16 mouse cellular contexts compared by ENCODE assay signal in the genomic region with DNA sequence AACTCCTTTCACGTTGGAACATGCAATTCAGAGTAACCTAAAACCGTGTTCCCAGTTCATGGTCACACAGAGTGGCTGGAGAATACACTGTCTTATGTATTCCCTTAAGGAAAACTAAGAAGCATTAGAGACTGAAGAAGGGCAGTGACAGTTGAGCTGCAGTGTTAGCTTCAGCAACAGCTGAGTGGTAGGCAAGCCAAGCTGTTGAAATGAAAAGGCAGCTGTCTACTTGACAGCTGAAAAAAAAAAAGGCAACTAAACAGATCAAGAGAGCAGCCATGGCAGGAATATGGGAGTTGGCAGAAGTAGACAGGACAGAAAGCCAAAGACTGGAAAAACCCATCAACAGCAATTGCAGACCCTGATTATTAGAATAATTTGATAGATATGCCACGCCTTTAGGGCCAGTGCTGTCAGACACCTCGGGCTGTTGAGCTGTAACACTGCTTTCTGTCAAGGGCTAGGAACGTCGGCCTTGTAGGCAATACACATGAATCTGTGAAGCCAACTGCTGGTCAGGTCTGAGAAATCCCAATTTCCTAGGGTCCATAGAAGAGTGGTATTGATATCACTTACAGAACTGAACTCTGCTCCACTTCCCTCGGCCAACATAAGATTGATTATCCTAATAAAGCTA. TPM values are rescaled to one million over a fixed set of nuclear protein-coding genes. Genes with fewer than 3 reads are reported as not detected.
A peak's percentile ranks its signal among the peaks of the same experiment; 100 is the strongest.
DNase-seq lines count a peak whose midpoint lies in the region; ATAC-seq and TF ChIP-seq lines count a peak whose summit lies in the region.
"Had no signal": no experiment of that assay in that cellular context is flagged by ENCODE, and none has a peak within 500 bp of the region (broad histone marks: within the 10 kb centered on the region; RNA-seq: fewer than 3 reads in every experiment).

No protein-coding gene starts in this region.

- H3K4me3 ChIP-seq in embryonic facial prominence, embryonic 14.5 days (ENCODE audit: low read depth, low read length) = no peak overlapping the region
- no peak overlapping the region for H3K4me3 ChIP-seq in embryonic facial prominence, embryonic 10.5 days
- H3K4me3 ChIP-seq in hindbrain, embryonic 14.5 days (replicated peaks; ENCODE audit: low read length) = no peak overlapping the region
- H3K4me3 ChIP-seq in hindbrain, embryonic 10.5 days = no peak overlapping the region
- H3K4me3 ChIP-seq: left cerebral cortex, adult 2 months; neural tube, embryonic 12.5 days had no signal

- no peaks in the 10 kb centered on the region for H3K4me1 ChIP-seq in embryonic facial prominence, embryonic 14.5 days (ENCODE audit: control insufficient read depth, insufficient read depth, low read length)
- no peaks in the 10 kb centered on the region for H3K4me1 ChIP-seq in embryonic facial prominence, embryonic 10.5 days
- peaks cover 10% of the 10 kb centered on the region for H3K4me1 ChIP-seq in hindbrain, embryonic 14.5 days (replicated peaks; ENCODE audit: control insufficient read depth, insufficient read depth, low read length)
- 0 out of 2 replicates have a peak, but pooled peaks cover 6% of the 10 kb centered on the region for H3K4me1 ChIP-seq in hindbrain, embryonic 10.5 days (replicated peaks)
- H3K4me1 ChIP-seq: neural tube, embryonic 12.5 days had no signal

- H3K27me3 ChIP-seq in embryonic facial prominence, embryonic 14.5 days (replicated peaks; ENCODE audit: control insufficient read depth, insufficient read depth, low read length) = no peaks in the 10 kb centered on the region
- no peaks in the 10 kb centered on the region for H3K27me3 ChIP-seq in embryonic facial prominence, embryonic 10.5 days (replicated peaks; ENCODE audit: low read depth, poor library complexity, severe bottlenecking)
- H3K27me3 ChIP-seq in hindbrain, embryonic 14.5 days (ENCODE audit: control insufficient read depth, insufficient read depth, low read length) = no peaks in the 10 kb centered on the region
- no peaks in the 10 kb centered on the region for H3K27me3 ChIP-seq in hindbrain, embryonic 10.5 days (ENCODE audit: insufficient read depth, poor library complexity, severe bottlenecking)
- H3K27me3 ChIP-seq: neural tube, embryonic 12.5 days had no signal

- no peaks in the 10 kb centered on the region for H3K36me3 ChIP-seq in embryonic facial prominence, embryonic 14.5 days (ENCODE audit: control insufficient read depth, insufficient read depth, low read length)
- no peaks in the 10 kb centered on the region for H3K36me3 ChIP-seq in embryonic facial prominence, embryonic 10.5 days (replicated peaks)
- H3K36me3 ChIP-seq in hindbrain, embryonic 14.5 days (replicated peaks; ENCODE audit: control insufficient read depth, insufficient read depth) = no peaks in the 10 kb centered on the region
- no peaks in the 10 kb centered on the region for H3K36me3 ChIP-seq in hindbrain, embryonic 10.5 days
- H3K36me3 ChIP-seq: neural tube, embryonic 12.5 days had no signal

- intact Hi-C loops in heart, postnatal 10 days (cut with DNase I) = no loop called here

- peak; percentile 34 for DNase-seq in embryonic facial prominence, embryonic 14.5 days (ENCODE audit: low spot score)
- no peak for DNase-seq in embryonic facial prominence, embryonic 10.5 days (ENCODE audit: low spot score)
- no peak for DNase-seq in hindbrain, embryonic 14.5 days (ENCODE audit: low spot score)
- DNase-seq in hindbrain, embryonic 10.5 days (ENCODE audit: low spot score) = no peak
- peak; percentile 45 for DNase-seq in brain, embryonic 14.5 days (ENCODE audit: low read depth)
- DNase-seq in heart, postnatal 10 days = peak; percentile 38 to 46
- DNase-seq in right cerebral cortex, postnatal 25 days = no peak
- DNase-seq in kidney, adult 9 months = no peak
- DNase-seq: cerebellum, adult 11-12 months; kidney, postnatal 14 days; liver; retina, postnatal 1 day had no signal

- no peak for TF ChIP-seq CTCF in brain, embryonic 14.5 days (IDR thresholded peaks at IDR 0.05; ENCODE audit: borderline replicate concordance, extremely low read depth, insufficient read depth, insufficient read length)

- 70% methylated on average over 7 of the region's 7 CpGs for WGBS in embryonic facial prominence, embryonic 14.5 days
- 85% methylated on average over 7 of the region's 7 CpGs for WGBS in embryonic facial prominence, embryonic 10.5 days
- 88% methylated on average over 7 of the region's 7 CpGs for WGBS in hindbrain, embryonic 14.5 days
- WGBS in hindbrain, embryonic 10.5 days = 86% methylated on average over 7 of the region's 7 CpGs

- no peaks in the 10 kb centered on the region for H3K9me3 ChIP-seq in embryonic facial prominence, embryonic 14.5 days (ENCODE audit: control insufficient read depth, low read length)
- no peaks in the 10 kb centered on the region for H3K9me3 ChIP-seq in embryonic facial prominence, embryonic 10.5 days
- no peaks in the 10 kb centered on the region for H3K9me3 ChIP-seq in hindbrain, embryonic 14.5 days (ENCODE audit: control insufficient read depth, low read length)
- no peaks in the 10 kb centered on the region for H3K9me3 ChIP-seq in hindbrain, embryonic 10.5 days
- H3K9me3 ChIP-seq: neural tube, embryonic 12.5 days had no signal

- no peak overlapping the region for H3K9ac ChIP-seq in embryonic facial prominence, embryonic 14.5 days (ENCODE audit: low read depth, low read length)
- H3K9ac ChIP-seq in hindbrain, embryonic 14.5 days = no peak overlapping the region
- H3K9ac ChIP-seq: neural tube, embryonic 12.5 days had no signal

- no peak overlapping the region for H3K27ac ChIP-seq in embryonic facial prominence, embryonic 14.5 days (replicated peaks; ENCODE audit: low read depth, low read length)
- H3K27ac ChIP-seq in embryonic facial prominence, embryonic 10.5 days (replicated peaks) = no peak overlapping the region
- peak overlapping the region; percentile 90 for H3K27ac ChIP-seq in hindbrain, embryonic 14.5 days
- H3K27ac ChIP-seq in hindbrain, embryonic 10.5 days = no peak overlapping the region
- H3K27ac ChIP-seq: left cerebral cortex, adult 2 months; neural tube, embryonic 12.5 days had no signal

- TF ChIP-seq POLR2A in brain, embryonic 14.5 days (IDR thresholded peaks at IDR 0.05; ENCODE audit: borderline replicate concordance, extremely low read depth, insufficient read depth, insufficient read length, poor library complexity, severe bottlenecking) = no peak

- H3K4me2 ChIP-seq in embryonic facial prominence, embryonic 14.5 days (ENCODE audit: low read depth, low read length) = no peak overlapping the region
- no peak overlapping the region for H3K4me2 ChIP-seq in hindbrain, embryonic 14.5 days (replicated peaks)
- H3K4me2 ChIP-seq: neural tube, embryonic 12.5 days had no signal

- ATAC-seq in embryonic facial prominence, embryonic 14.5 days (ENCODE audit: low read depth) = no peak
- ATAC-seq in hindbrain, embryonic 14.5 days (ENCODE audit: low FRiP score) = no peak
- ATAC-seq: inflammation-experienced regulatory T-cells, adult 6 months had no signal

RNA-seq across cellular contexts. Expression of a gene that starts 34.9 kb away (rescaled TPM):
- 79.7 and 80.0 TPM in 2 replicates for polyA plus RNA-seq in embryonic facial prominence, embryonic 14.5 days (2014; fragmentation: Nextera tagmentation; extraction: Ambion mirVana)
- 89.6 and 91.8 TPM in 2 replicates for polyA plus RNA-seq in embryonic facial prominence, embryonic 10.5 days (2016; fragmentation: Nextera tagmentation; extraction: Ambion mirVana)
- 271 and 297 TPM in 2 replicates for polyA plus RNA-seq in hindbrain, embryonic 14.5 days (2014; fragmentation: Nextera tagmentation; extraction: Ambion mirVana)
- polyA plus RNA-seq in hindbrain, embryonic 10.5 days (2016; fragmentation: Nextera tagmentation; extraction: Ambion mirVana) = 89.6 and 92.7 TPM in 2 replicates
- polyA plus RNA-seq in brain, embryonic 14.5 days (2012; rRNA removed) = 130 and 147 TPM in 2 replicates
- 10 to 100 TPM in 1 of 2 experiments, 1 to 10 TPM in 1; 9.4 to 13.4 TPM for total RNA-seq in heart, postnatal 10 days (2021)
- total RNA-seq: megakaryocyte, adult 5-6 weeks had no signal

Comparison
In these comparisons a context has a peak if more than half of its experiments do, and no peak if none do; other contexts are left out.
1. DNase-seq: peak in embryonic facial prominence, embryonic 14.5 days (single experiment), brain, embryonic 14.5 days (single experiment) and heart, postnatal 10 days (2 of 2); none in embryonic facial prominence, embryonic 10.5 days (single experiment), hindbrain, embryonic 14.5 days (single experiment), hindbrain, embryonic 10.5 days (single experiment), right cerebral cortex, postnatal 25 days (single experiment) and kidney, adult 9 months (single experiment).